Mouse (Mus musculus) layer of hippocampus, postnatal 36 days (tissue): ENCODE results near the gene Dok5. TPM values are rescaled to one million over a fixed set of nuclear protein-coding genes. Genes with fewer than 3 reads are reported as not detected.

Experiments used
- DNase-seq, 2 experiments: peaks; one replicate each; pipeline ENCODE4 v3.0.0; 2022
- total RNA-seq, 2 experiments: library from RNA; stranded (reverse); gene quantifications; 2 replicates each; pipeline ENCODE4 v1.2.3; 2021

Gene Dok5
- total RNA-seq, 2 experiments from 2014 or later = 14.6 to 15.6 TPM

GRCm38 (mm10) chr2:170802984-170803383 lies 71.4 kb downstream of the Dok5 start:
- DNase-seq = no peak

- DNase-seq = no peak
Measured at GRCm38 (mm10) chr2:170807555-170808258, 76.1 kb downstream of the Dok5 start.

GRCm38 (mm10) chr2:170808259-170808789 lies 76.7 kb downstream of the Dok5 start:
- no peak for DNase-seq

- DNase-seq = peak; percentile 22 to 26
Measured at GRCm38 (mm10) chr2:170811356-170811755, 79.7 kb downstream of the Dok5 start.

GRCm38 (mm10) chr2:170816302-170816701 lies 84.7 kb downstream of the Dok5 start:
- DNase-seq = no peak

- no peak for DNase-seq
Measured at GRCm38 (mm10) chr2:170817112-170817703, 85.6 kb downstream of the Dok5 start.

GRCm38 (mm10) chr2:170826821-170827441 lies 95.3 kb downstream of the Dok5 start:
- no peak for DNase-seq

GRCm38 (mm10) chr2:170828757-170829156 lies 97.2 kb downstream of the Dok5 start:
- DNase-seq = no peak

GRCm38 (mm10) chr2:170829191-170829611 lies 97.6 kb downstream of the Dok5 start:
- no peak for DNase-seq

GRCm38 (mm10) chr2:170829988-170830387 lies 98.4 kb downstream of the Dok5 start:
- no peak for DNase-seq

- DNase-seq = no peak
Measured at GRCm38 (mm10) chr2:170836862-170837261, 105.3 kb downstream of the Dok5 start.

GRCm38 (mm10) chr2:170837363-170837762 lies 105.8 kb downstream of the Dok5 start:
- no peak for DNase-seq

- DNase-seq = no peak
Measured at GRCm38 (mm10) chr2:170837824-170838557, 106.4 kb downstream of the Dok5 start.

GRCm38 (mm10) chr2:170841441-170841965 lies 109.9 kb downstream of the Dok5 start:
- DNase-seq = no peak

- DNase-seq = no peak
Measured at GRCm38 (mm10) chr2:170845511-170845910, 113.9 kb downstream of the Dok5 start.

- DNase-seq = no peak
Measured at GRCm38 (mm10) chr2:170850058-170850457, 118.5 kb downstream of the Dok5 start.

- no peak for DNase-seq
Measured at GRCm38 (mm10) chr2:170852337-170852736, 120.7 kb downstream of the Dok5 start.

- DNase-seq = peak; percentile 28 to 62
Measured at GRCm38 (mm10) chr2:170855210-170855609, 123.6 kb downstream of the Dok5 start.

- no peak for DNase-seq
Measured at GRCm38 (mm10) chr2:170856085-170856484, 124.5 kb downstream of the Dok5 start.

GRCm38 (mm10) chr2:170857507-170857906 lies 125.9 kb downstream of the Dok5 start:
- no peak for DNase-seq

GRCm38 (mm10) chr2:170858640-170859039 lies 127.0 kb downstream of the Dok5 start:
- DNase-seq = no peak

- DNase-seq = no peak
Measured at GRCm38 (mm10) chr2:170860576-170860975, 129.0 kb downstream of the Dok5 start.
